Mouse (Mus musculus) urinary bladder, adult 2 months (tissue): ENCODE data around the gene Nhp2. TPM values are rescaled to one million over a fixed set of nuclear protein-coding genes. Genes with fewer than 3 reads are reported as not detected.
"Not testable (repeated sequence)": the region's sequence is repeated elsewhere in the genome, so short reads cannot be mapped to it uniquely, and the experiment has no call there.

Source experiments
- DNase-seq: peaks from one replicate; pipeline ENCODE4 v3.0.0; 2022; ENCODE audit warnings: low spot score
- polyA plus RNA-seq: library from polyadenylated mRNA; depleted of rRNA; stranded (reverse); fragments of >200 nt; gene quantifications from 2 replicates; pipeline ENCODE4 v1.2.3, GENCODE M21; 2012; rRNA removed

Nhp2 gene
- polyA plus RNA-seq, 1 experiment, result 55.7 TPM

GRCm38 (mm10) chr11:51658291-51658690 is 38.8 kb downstream of the Nhp2 start:
- no peak for DNase-seq

GRCm38 (mm10) chr11:51658705-51659104 is 39.2 kb downstream of the Nhp2 start:
- DNase-seq, result no peak

- DNase-seq, result no peak
These were observed 42.4 kb downstream of the Nhp2 start for GRCm38 (mm10) chr11:51661867-51662365.

GRCm38 (mm10) chr11:51662632-51663031 is 43.1 kb downstream of the Nhp2 start:
- no peak for DNase-seq

- not testable (repeated sequence) for DNase-seq
These were observed 45.2 kb downstream of the Nhp2 start for GRCm38 (mm10) chr11:51664747-51665146.

- no peak for DNase-seq
These were observed 51.3 kb downstream of the Nhp2 start for GRCm38 (mm10) chr11:51670846-51671245.

- DNase-seq, result no peak
These were observed 51.8 kb downstream of the Nhp2 start for GRCm38 (mm10) chr11:51671376-51671775.

- DNase-seq, result no peak
These were observed 53.8 kb downstream of the Nhp2 start for GRCm38 (mm10) chr11:51673291-51673690.

Other genes with a start within 250 kb of the Nhp2 start
- gene Phykpl, start 35.0 kb upstream of the Nhp2 start, polyA plus RNA-seq, result 14.3 and 19.3 TPM in 2 replicates
- 198 and 201 TPM in 2 replicates for gene Hnrnpab, start 12.9 kb upstream of the Nhp2 start, polyA plus RNA-seq
- gene Rmnd5b, start 16.2 kb downstream of the Nhp2 start, polyA plus RNA-seq, result 35.3 and 43.4 TPM in 2 replicates
- gene N4bp3, start 31.1 kb downstream of the Nhp2 start, polyA plus RNA-seq, result 4.2 and 4.9 TPM in 2 replicates
- gene D930048N14Rik, start 31.2 kb downstream of the Nhp2 start, polyA plus RNA-seq, result 15.1 and 20.6 TPM in 2 replicates
- gene 0610009B22Rik, start 69.1 kb downstream of the Nhp2 start, polyA plus RNA-seq, result 33.4 and 45.1 TPM in 2 replicates
- 8.5 and 10.6 TPM in 2 replicates for gene Sec24a, start 143.9 kb downstream of the Nhp2 start, polyA plus RNA-seq
- 98.5 and 124 TPM in 2 replicates for gene Sar1b, start 144.0 kb downstream of the Nhp2 start, polyA plus RNA-seq
- gene Jade2, start 237.9 kb downstream of the Nhp2 start, polyA plus RNA-seq, result 10.6 and 16.1 TPM in 2 replicates